Mouse (Mus musculus) yolk sac, embryonic 10.5 days (tissue): Measurements from ENCODE around the gene Arpc1b.
A peak's percentile ranks its signal among the peaks of the same experiment; 100 is the strongest.
"Not testable (repeated sequence)": the region's sequence is repeated elsewhere in the genome, so short reads cannot be mapped to it uniquely, and the experiment has no call there.

Source experiments
- DNase-seq: peaks from one replicate; pipeline ENCODE4 v3.0.0-alpha.2; 2017; ENCODE audit warnings: low spot score

Arpc1b gene

GRCm38 (mm10) chr5:145114606-145115473 lies 825 bp downstream of the Arpc1b start:
- DNase-seq: peak; percentile 60

DNA sequence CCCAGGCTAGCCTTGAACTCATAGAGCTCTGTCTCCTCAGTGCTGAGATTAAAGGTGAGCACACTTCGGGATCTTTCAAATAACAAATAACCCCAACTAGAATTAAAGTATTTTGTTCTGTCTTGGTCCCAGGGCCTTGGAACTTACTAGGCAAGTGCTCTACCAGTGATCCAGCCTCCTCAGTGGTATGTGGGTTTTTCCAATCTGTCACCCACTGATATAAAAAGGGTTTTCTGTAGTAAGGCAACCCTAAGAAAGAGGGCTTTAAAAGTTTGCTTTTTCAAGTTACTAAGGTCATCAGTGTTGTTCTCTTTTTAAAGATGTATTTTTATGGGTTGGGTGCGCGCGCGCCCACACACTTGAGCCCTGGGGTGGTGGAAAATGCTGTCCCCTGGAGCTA lies 1.7 kb downstream of the Arpc1b start:
- DNase-seq: no peak

- DNase-seq: peak; percentile 52
These were observed 2.3 kb downstream of the Arpc1b start for GRCm38 (mm10) chr5:145116316-145116715.

GRCm38 (mm10) chr5:145116916-145117315 lies 2.9 kb downstream of the Arpc1b start:
- DNase-seq: no peak

- DNase-seq: no peak
These were observed 4.0 kb downstream of the Arpc1b start for GRCm38 (mm10) chr5:145118005-145118404.

GRCm38 (mm10) chr5:145118461-145118860 lies 4.4 kb downstream of the Arpc1b start:
- DNase-seq: no peak

DNA sequence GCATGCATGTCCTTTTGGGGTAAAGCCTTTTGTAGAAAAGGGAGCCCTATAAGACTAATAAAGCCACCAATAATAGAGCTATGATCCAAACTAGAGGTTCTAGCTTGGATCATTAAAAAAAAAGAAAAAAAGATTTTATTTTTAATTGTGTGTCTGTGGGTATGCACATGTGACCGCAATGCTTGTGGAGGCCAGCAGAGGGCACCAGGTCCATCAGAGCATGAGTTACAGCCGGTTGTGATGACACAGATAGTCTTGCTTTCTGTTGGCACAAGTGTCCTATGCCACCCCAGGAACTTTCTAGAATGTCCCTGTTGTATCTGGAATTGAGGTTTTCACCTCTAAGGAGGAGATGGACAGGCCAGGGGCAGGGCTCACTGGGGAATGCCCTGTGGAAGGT lies 5.4 kb downstream of the Arpc1b start:
- DNase-seq: no peak

DNA sequence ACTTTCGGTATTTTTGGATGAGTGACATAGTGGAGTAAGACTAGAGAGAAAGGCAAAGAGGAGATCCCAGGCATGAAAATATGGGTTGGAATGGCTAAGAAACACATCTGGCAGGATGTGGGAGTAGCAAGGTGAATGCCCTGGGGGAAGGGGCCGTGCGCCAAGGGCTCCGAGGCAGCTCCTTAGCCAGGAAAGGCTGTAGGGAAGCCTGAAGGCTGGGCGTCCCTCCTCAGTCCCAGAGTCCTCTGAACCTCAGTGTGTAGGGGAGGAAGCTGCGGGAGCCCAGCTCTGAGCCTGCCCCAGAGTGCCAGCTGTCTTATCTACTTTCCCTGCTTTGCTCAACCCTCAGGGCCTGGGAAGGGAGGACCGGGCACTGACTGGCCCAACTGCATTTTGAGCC lies 6.9 kb downstream of the Arpc1b start:
- DNase-seq: no peak

- no peak for DNase-seq
These were observed 9.4 kb downstream of the Arpc1b start for GRCm38 (mm10) chr5:145123396-145123795.

DNA sequence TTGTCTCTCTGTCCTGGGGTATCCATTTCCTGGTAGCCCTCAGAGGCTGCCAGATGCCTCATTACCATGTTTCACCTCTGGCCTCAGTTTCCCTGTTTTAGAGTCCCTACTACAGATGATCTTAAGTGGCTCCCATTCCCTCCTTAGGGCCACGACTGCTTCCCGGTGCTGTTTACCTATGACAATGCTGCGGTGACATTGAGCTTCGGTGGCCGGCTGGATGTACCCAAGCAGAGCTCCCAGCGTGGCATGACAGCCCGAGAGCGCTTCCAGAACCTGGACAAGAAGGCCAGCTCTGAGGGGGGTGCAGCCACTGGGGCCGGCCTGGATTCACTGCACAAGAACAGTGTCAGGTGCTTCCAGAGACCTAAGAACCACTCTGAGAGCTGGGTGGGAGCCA lies 12.6 kb downstream of the Arpc1b start:
- DNase-seq: no peak

DNA sequence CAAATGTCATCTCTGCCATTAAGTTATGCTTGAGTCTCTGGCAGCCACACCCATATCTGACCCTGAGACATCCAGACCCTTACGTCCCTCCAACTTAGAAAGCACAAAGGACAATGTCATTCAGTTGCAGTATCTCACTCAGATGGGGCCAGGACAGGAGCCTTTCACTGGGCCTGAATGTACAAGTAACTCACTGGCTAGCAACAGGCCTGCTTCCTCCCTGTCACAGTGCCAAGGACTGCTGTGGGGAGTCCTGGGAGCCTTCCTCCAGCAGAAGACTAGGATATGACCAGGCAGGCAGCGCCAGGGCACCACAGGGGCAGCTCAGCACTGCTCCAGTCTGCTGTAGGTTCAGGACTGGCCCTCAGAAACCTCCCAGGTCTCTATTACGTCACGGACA lies 15.1 kb downstream of the Arpc1b start:
- DNase-seq: no peak

- not testable (repeated sequence) for DNase-seq
These were observed 15.8 kb downstream of the Arpc1b start for GRCm38 (mm10) chr5:145129773-145130172.

GRCm38 (mm10) chr5:145130191-145130590 lies 16.2 kb downstream of the Arpc1b start:
- DNase-seq: peak; percentile 47

DNA sequence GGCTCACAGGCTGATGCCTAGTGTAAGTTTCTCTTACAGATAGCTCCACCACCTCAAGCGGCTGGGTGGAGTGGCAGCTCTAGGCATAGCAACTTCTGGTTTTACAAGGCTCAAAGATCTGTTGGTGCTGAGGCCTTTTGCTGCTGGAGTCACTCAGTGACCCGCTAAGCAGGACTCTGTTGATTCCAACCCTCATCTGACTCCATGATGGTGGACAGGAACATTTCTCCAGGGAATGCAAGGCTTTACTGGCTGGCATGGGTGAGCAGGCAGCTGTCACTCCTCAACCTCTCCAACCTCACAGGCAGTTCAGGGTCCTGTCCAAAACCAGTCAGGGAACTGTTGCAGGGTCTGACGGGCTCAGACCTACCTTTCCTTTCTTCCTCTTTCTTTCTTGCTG lies 17.0 kb downstream of the Arpc1b start:
- DNase-seq: no peak

- not testable (repeated sequence) for DNase-seq
These were observed 19.3 kb downstream of the Arpc1b start for GRCm38 (mm10) chr5:145133275-145133674.

- DNase-seq: no peak
These were observed 24.8 kb downstream of the Arpc1b start for GRCm38 (mm10) chr5:145138836-145139235.

- DNase-seq: peak; percentile 94
These were observed 25.8 kb downstream of the Arpc1b start, which contains the start of the genes Pdap1 and Bud31 for GRCm38 (mm10) chr5:145139571-145140519. Pdap1 (minus strand) TSS chr5:145140238. Bud31 (plus strand) TSS chr5:145140362.

DNA sequence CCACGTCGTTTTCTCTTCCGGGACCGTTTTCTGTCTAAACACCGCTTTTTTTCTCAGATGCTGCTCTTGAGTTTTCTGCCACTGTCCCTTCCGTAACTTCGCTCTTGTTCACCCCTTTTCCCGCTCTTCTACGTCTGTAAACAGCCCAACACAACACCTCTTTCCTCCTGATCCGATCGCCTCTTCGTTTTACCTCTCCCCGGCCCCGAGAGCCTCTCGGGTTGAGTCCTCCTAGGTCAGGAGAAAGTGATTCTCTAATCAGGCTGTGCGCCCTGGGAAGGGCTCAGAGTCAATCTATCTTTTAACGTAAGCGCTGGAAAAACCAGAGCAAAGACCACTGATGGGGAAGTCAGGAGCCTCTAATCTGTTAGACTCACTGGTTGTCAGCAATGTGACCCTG lies 26.6 kb downstream of the Arpc1b start:
- no peak for DNase-seq

- DNase-seq: peak; percentile 61
These were observed 33.7 kb downstream of the Arpc1b start for GRCm38 (mm10) chr5:145147748-145148147.

- no peak for DNase-seq
These were observed 35.3 kb downstream of the Arpc1b start for GRCm38 (mm10) chr5:145149294-145149693.

DNA sequence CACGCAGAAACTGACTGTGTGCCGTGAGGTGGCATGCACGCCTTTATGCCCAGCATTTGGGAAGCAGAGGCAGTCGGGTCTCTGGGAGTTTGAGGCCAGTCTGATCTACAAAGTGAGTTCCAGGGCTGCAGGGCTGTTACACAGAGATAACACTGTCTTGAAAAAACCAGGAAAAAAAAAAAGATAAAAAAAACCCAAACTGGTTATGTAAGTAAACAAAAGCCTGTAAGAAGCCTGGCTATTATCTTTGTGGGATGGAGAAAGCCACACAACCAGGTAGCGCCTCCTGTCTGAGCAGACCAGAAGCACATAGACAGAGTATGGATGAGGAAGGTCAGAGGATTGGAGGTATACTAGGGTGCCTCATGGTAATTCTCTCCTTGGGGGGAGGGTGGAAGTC lies 38.7 kb downstream of the Arpc1b start:
- DNase-seq: no peak

DNA sequence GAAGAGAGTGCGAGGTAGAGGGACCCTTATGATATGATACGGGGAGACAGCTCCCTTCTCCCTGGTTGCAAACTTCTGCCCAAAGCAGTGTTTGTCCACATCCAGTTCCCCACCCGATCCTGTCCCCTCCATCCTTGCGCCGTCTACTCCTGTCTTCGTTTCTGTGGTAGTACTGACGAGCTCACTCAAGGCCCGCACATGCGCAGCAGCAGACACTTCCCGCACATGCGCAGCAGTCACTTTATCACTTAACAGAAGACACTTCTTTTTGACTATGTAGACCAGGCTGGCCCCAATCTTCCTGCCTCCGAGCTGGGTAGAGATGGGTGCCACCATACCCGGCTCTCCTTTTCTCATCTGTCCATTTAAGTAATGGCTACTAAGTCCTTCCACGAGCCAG lies 47.3 kb downstream of the Arpc1b start:
- no peak for DNase-seq

GRCm38 (mm10) chr5:145164710-145165109 lies 50.7 kb downstream of the Arpc1b start:
- no peak for DNase-seq
